Mouse (Mus musculus): ENCODE results near the gene Shld2. TPM values are rescaled to one million over a fixed set of nuclear protein-coding genes. Genes with fewer than 3 reads are reported as not detected.

Gene Shld2
- polyA plus RNA-seq, 1 experiment from 2014 or later: 12.2 TPM

- Histone ChIP-seq H3K27ac (replicated peaks) (no peak overlapping the region), H3K36me3 (0 out of 2 replicates have a peak, but pooled peaks cover 7% of the 10 kb centered on the region), H3K9me3 (replicated peaks) (no peaks in the 10 kb centered on the region), H3K4me3 (replicated peaks) (no peak overlapping the region), H3K4me2 (replicated peaks) (no peak overlapping the region), H3K4me1 (peaks cover 14% of the 10 kb centered on the region; the same call in 1 of the 2 replicates), H3K9ac (no peak overlapping the region), H3K27me3 (no peaks in the 10 kb centered on the region)
- no peak for ATAC-seq (ENCODE audit: insufficient number of reproducible peaks, low FRiP score, low TSS enrichment, low read depth)
- WGBS: 84% methylated on average over 15 of the region's 15 CpGs
Observed at GRCm38 (mm10) chr14:34195466-34195865, 114.8 kb downstream of the Shld2 start.

GRCm38 (mm10) chr14:34193879-34194278 lies 116.4 kb downstream of the Shld2 start:
- Histone ChIP-seq H3K27me3 (no peaks in the 10 kb centered on the region), H3K4me2 (replicated peaks) (no peak overlapping the region), H3K9me3 (replicated peaks) (no peaks in the 10 kb centered on the region), H3K9ac (no peak overlapping the region), H3K4me1 (peaks cover 14% of the 10 kb centered on the region; the same call in 1 of the 2 replicates), H3K36me3 (0 out of 2 replicates have a peak, but pooled peaks cover 7% of the 10 kb centered on the region), H3K4me3 (replicated peaks) (no peak overlapping the region), H3K27ac (replicated peaks) (no peak overlapping the region)
- WGBS: 76% methylated on average over 4 of the region's 4 CpGs
- ATAC-seq (ENCODE audit: insufficient number of reproducible peaks, low FRiP score, low TSS enrichment, low read depth): no peak

- WGBS: 78% methylated on average over 7 of the region's 7 CpGs
- 0 out of 2 replicates have a peak, but pooled peaks cover 7% of the 10 kb centered on the region for H3K36me3 ChIP-seq
Observed at GRCm38 (mm10) chr14:34190361-34190760, 119.9 kb downstream of the Shld2 start.

GRCm38 (mm10) chr14:34188629-34189028 lies 121.7 kb downstream of the Shld2 start:
- H3K9me3 ChIP-seq (replicated peaks): no peaks in the 10 kb centered on the region
- H3K36me3 ChIP-seq: no peaks in the 10 kb centered on the region
- no peaks in the 10 kb centered on the region for H3K27me3 ChIP-seq
- no peaks in the 10 kb centered on the region for H3K4me1 ChIP-seq
- no peak overlapping the region for H3K4me3 ChIP-seq (replicated peaks)
- ATAC-seq (ENCODE audit: insufficient number of reproducible peaks, low FRiP score, low TSS enrichment, low read depth): no peak
- no peak overlapping the region for H3K27ac ChIP-seq (replicated peaks)
- 68% methylated on average over 5 of the region's 5 CpGs for WGBS
- no peak overlapping the region for H3K4me2 ChIP-seq (replicated peaks)
- no peak overlapping the region for H3K9ac ChIP-seq

More at GRCm38 (mm10) chr14:34190361-34190760, 119.9 kb downstream of the Shld2 start:
- no peak overlapping the region for H3K4me3 ChIP-seq (replicated peaks)
- H3K27me3 ChIP-seq: no peaks in the 10 kb centered on the region
- H3K9me3 ChIP-seq (replicated peaks): no peaks in the 10 kb centered on the region
- no peak overlapping the region for H3K27ac ChIP-seq (replicated peaks)
- no peaks in the 10 kb centered on the region for H3K4me1 ChIP-seq
- no peak overlapping the region for H3K4me2 ChIP-seq (replicated peaks)
- ATAC-seq (ENCODE audit: insufficient number of reproducible peaks, low FRiP score, low TSS enrichment, low read depth): no peak
- no peak overlapping the region for H3K9ac ChIP-seq

Other genes with a start within 250 kb of the Shld2 start
- gene Anxa8, start 224.5 kb downstream of the Shld2 start, polyA plus RNA-seq (2015; fragmentation: Nextera tagmentation; extraction: Ambion mirVana): 80.4 and 86.4 TPM in 2 replicates
- 0.41 TPM in 1 of 2 replicates, not detected in the other for gene A630023A22Rik, start 207.7 kb downstream of the Shld2 start, polyA plus RNA-seq (2015; fragmentation: Nextera tagmentation; extraction: Ambion mirVana)
- 0.22 and 0.35 TPM in 2 replicates for gene Npy4r, start 158.0 kb downstream of the Shld2 start, polyA plus RNA-seq (2015; fragmentation: Nextera tagmentation; extraction: Ambion mirVana)
- gene Gprin2, start 108.8 kb downstream of the Shld2 start, polyA plus RNA-seq (2015; fragmentation: Nextera tagmentation; extraction: Ambion mirVana): 1.8 and 2.0 TPM in 2 replicates
- 1.2 TPM in 2 replicates for gene Syt15, start 90.9 kb downstream of the Shld2 start, polyA plus RNA-seq (2015; fragmentation: Nextera tagmentation; extraction: Ambion mirVana)
- 73.8 and 74.1 TPM in 2 replicates for gene Glud1, start 234 bp upstream of the Shld2 start, polyA plus RNA-seq (2015; fragmentation: Nextera tagmentation; extraction: Ambion mirVana)
- gene Fam25c, start 44.9 kb upstream of the Shld2 start, polyA plus RNA-seq (2015; fragmentation: Nextera tagmentation; extraction: Ambion mirVana): 154 and 196 TPM in 2 replicates
- gene Sncg, start 64.3 kb upstream of the Shld2 start, polyA plus RNA-seq (2015; fragmentation: Nextera tagmentation; extraction: Ambion mirVana): 3.4 and 6.3 TPM in 2 replicates
- gene Mmrn2, start 65.0 kb upstream of the Shld2 start, polyA plus RNA-seq (2015; fragmentation: Nextera tagmentation; extraction: Ambion mirVana): 8.4 and 8.8 TPM in 2 replicates
- 51.0 and 54.2 TPM in 2 replicates for gene Bmpr1a, start 192.8 kb upstream of the Shld2 start, polyA plus RNA-seq (2015; fragmentation: Nextera tagmentation; extraction: Ambion mirVana)
- gene 9230112D13Rik, start 212.3 kb upstream of the Shld2 start, polyA plus RNA-seq (2015; fragmentation: Nextera tagmentation; extraction: Ambion mirVana): not detected in 2 replicates